Mouse (Mus musculus): ENCODE measurements around the gene Aire. TPM values are rescaled to one million over a fixed set of nuclear protein-coding genes. Genes with fewer than 3 reads are reported as not detected.

The Aire gene
- polyA plus RNA-seq, 1 experiment from 2014 or later = not detected

- Histone ChIP-seq H3K4me2 (replicated peaks; ENCODE audit: low read depth, low read length) (no peak overlapping the region), H3K9me3 (ENCODE audit: low read length) (no peaks in the 10 kb centered on the region), H3K4me3 (ENCODE audit: low read depth, low read length) (no peak overlapping the region), H3K27me3 (replicated peaks; ENCODE audit: insufficient read depth, low read length) (no peaks in the 10 kb centered on the region), H3K4me1 (ENCODE audit: insufficient read depth, low read depth, low read length) (no peaks in the 10 kb centered on the region), H3K36me3 (ENCODE audit: insufficient read depth, low read length) (no peaks in the 10 kb centered on the region), H3K27ac (ENCODE audit: low read length) (no peak overlapping the region), H3K9ac (replicated peaks; ENCODE audit: low read depth) (no peak overlapping the region)
- DNase-seq (ENCODE audit: low spot score) (peak; percentile 18), ATAC-seq (0 out of 2 replicates have a peak, but pooled peaks have one; percentile 2)
- TF ChIP-seq EP300 (IDR thresholded peaks at IDR 0.05) (no peak), CTCF (IDR thresholded peaks at IDR 0.05) (no peak)
- WGBS = 61% methylated on average over 10 of the region's 10 CpGs
Observed at GRCm38 (mm10) chr10:78086444-78087061, 43.1 kb upstream of the Aire start.

GRCm38 (mm10) chr10:78085711-78086110 lies 42.3 kb upstream of the Aire start:
- Histone ChIP-seq H3K4me3 (ENCODE audit: low read depth, low read length) (no peak overlapping the region), H3K9ac (replicated peaks; ENCODE audit: low read depth) (no peak overlapping the region), H3K9me3 (ENCODE audit: low read length) (no peaks in the 10 kb centered on the region), H3K4me1 (ENCODE audit: insufficient read depth, low read depth, low read length) (no peaks in the 10 kb centered on the region), H3K27ac (ENCODE audit: low read length) (no peak overlapping the region), H3K4me2 (replicated peaks; ENCODE audit: low read depth, low read length) (no peak overlapping the region), H3K27me3 (replicated peaks; ENCODE audit: insufficient read depth, low read length) (no peaks in the 10 kb centered on the region), H3K36me3 (ENCODE audit: insufficient read depth, low read length) (no peaks in the 10 kb centered on the region)
- DNase-seq (ENCODE audit: low spot score) (no peak), ATAC-seq (no peak)
- TF ChIP-seq EP300 (IDR thresholded peaks at IDR 0.05) (no peak), CTCF (IDR thresholded peaks at IDR 0.05) (no peak)
- 86% methylated on average over 6 of the region's 6 CpGs for WGBS

DNA sequence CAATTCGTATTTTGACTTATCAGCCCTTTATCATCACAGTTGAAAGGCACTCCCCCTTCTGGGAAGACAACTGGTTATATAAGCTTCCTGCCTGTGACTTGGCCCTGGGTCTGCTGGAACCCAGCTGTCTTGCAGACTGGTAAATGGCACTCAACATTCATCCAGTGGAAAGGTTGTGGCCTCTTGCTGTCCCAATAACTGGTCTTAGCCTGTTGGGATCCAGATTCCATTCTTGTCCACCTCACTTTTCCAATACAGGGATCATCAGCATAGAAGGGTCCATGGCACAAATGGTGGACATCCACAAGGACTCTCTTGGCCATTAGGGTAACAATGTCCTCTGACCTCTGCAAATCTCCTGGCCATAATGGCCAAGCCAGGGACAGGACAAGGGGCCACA lies 40.7 kb upstream of the Aire start:
- Histone ChIP-seq H3K4me3 (ENCODE audit: low read depth, low read length) (no peak overlapping the region), H3K9ac (replicated peaks; ENCODE audit: low read depth) (no peak overlapping the region), H3K9me3 (ENCODE audit: low read length) (no peaks in the 10 kb centered on the region), H3K36me3 (ENCODE audit: insufficient read depth, low read length) (no peaks in the 10 kb centered on the region), H3K27me3 (replicated peaks; ENCODE audit: insufficient read depth, low read length) (no peaks in the 10 kb centered on the region), H3K4me2 (replicated peaks; ENCODE audit: low read depth, low read length) (no peak overlapping the region), H3K27ac (ENCODE audit: low read length) (no peak overlapping the region), H3K4me1 (ENCODE audit: insufficient read depth, low read depth, low read length) (no peaks in the 10 kb centered on the region)
- DNase-seq (ENCODE audit: low spot score) = no peak
- TF ChIP-seq CTCF (IDR thresholded peaks at IDR 0.05) (no peak), EP300 (IDR thresholded peaks at IDR 0.05) (no peak)
- no peak for ATAC-seq
- WGBS = 38% methylated on average over 1 of the region's 1 CpGs

DNA sequence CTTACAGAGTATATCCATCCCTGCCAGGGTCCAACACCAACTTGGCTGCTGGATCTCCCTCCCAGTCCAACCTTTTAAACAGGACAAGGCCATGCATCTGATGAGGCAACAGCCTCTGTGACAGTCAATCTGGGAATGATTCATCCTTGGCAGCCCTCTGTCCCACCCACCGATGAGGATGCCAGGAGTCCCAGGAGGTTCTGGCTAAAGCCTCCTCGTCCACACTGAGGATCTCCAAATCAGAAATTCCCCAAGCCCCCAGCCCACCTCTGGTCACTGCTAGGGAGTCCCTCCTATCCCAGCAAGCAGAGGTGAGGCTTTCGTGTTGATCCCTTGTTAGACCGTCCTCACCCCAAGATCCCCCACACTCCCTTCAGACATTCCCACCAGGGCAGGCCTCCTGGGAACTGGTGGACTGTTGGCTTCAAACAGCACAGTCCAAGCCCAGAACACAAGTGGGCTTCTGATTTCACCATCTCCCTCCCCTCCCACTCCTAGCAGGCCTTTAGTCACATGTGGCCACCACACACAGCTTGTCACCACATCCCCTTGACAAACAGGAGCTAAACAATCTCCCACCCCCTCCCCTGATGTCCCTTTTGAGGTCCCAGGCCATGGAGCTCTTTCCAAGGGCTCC lies 36.7 kb upstream of the Aire start:
- Histone ChIP-seq H3K9ac (replicated peaks; ENCODE audit: low read depth) (no peak overlapping the region), H3K27ac (ENCODE audit: low read length) (no peak overlapping the region), H3K4me1 (ENCODE audit: insufficient read depth, low read depth, low read length) (no peaks in the 10 kb centered on the region), H3K27me3 (replicated peaks; ENCODE audit: insufficient read depth, low read length) (no peaks in the 10 kb centered on the region), H3K36me3 (ENCODE audit: insufficient read depth, low read length) (no peaks in the 10 kb centered on the region), H3K4me2 (replicated peaks; ENCODE audit: low read depth, low read length) (no peak overlapping the region), H3K9me3 (ENCODE audit: low read length) (no peaks in the 10 kb centered on the region), H3K4me3 (ENCODE audit: low read depth, low read length) (no peak overlapping the region)
- peak; percentile 56 for DNase-seq (ENCODE audit: low spot score)
- 54% methylated on average over 4 of the region's 4 CpGs for WGBS
- TF ChIP-seq EP300 (IDR thresholded peaks at IDR 0.05) (no peak), CTCF (IDR thresholded peaks at IDR 0.05) (no peak)
- ATAC-seq = peak; percentile 79

DNA sequence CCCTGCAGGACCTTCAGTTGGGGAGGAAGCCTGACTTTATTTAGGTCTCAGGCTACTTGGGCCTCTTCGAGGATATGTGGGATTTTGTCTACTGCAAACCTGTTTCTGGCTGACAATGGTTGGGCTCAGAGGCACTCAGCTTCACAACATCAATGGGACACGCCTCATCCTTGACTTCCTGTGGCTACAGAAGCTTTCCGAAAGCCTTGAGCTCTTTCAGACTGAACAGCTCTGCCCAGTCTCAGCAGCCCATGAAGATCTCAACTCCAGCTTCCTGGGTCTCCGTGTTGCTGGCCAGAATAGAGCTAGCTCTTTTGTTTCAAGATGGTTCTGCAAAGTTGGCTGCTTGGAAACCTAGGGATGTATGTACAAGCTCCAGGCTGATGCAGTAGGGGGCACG lies 34.9 kb upstream of the Aire start:
- Histone ChIP-seq H3K27me3 (replicated peaks; ENCODE audit: insufficient read depth, low read length) (no peaks in the 10 kb centered on the region), H3K4me3 (ENCODE audit: low read depth, low read length) (no peak overlapping the region), H3K36me3 (ENCODE audit: insufficient read depth, low read length) (no peaks in the 10 kb centered on the region), H3K4me2 (replicated peaks; ENCODE audit: low read depth, low read length) (no peak overlapping the region), H3K9ac (replicated peaks; ENCODE audit: low read depth) (no peak overlapping the region), H3K4me1 (ENCODE audit: insufficient read depth, low read depth, low read length) (no peaks in the 10 kb centered on the region), H3K27ac (ENCODE audit: low read length) (no peak overlapping the region), H3K9me3 (ENCODE audit: low read length) (no peaks in the 10 kb centered on the region)
- ATAC-seq = no peak
- no peak for DNase-seq (ENCODE audit: low spot score)
- TF ChIP-seq EP300 (IDR thresholded peaks at IDR 0.05) = no peak
- TF ChIP-seq CTCF (IDR thresholded peaks at IDR 0.05) = no peak
- WGBS = 63% methylated on average over 5 of the region's 5 CpGs

DNA sequence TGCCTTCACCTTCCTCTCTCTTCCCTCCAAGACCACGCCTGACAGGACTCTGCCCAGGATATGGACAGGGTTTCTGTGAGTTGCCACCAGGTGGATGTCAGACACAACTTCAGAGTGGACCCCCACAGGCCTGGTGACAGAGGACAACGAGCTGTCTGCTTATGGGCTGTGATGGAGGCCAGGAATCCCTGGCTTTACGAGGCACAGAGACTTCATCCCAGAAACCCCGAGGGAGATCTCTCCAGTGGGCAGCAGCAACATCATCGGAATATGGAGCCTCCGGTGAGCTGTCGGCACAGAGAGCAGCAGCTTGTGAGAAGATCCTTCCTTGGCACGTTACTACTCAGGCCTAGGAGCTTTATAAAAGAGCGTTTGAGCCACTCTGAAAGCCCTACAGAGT lies 34.5 kb upstream of the Aire start:
- Histone ChIP-seq H3K36me3 (ENCODE audit: insufficient read depth, low read length) (no peaks in the 10 kb centered on the region), H3K27ac (ENCODE audit: low read length) (no peak overlapping the region), H3K4me1 (ENCODE audit: insufficient read depth, low read depth, low read length) (no peaks in the 10 kb centered on the region), H3K9me3 (ENCODE audit: low read length) (no peaks in the 10 kb centered on the region), H3K4me2 (replicated peaks; ENCODE audit: low read depth, low read length) (no peak overlapping the region), H3K27me3 (replicated peaks; ENCODE audit: insufficient read depth, low read length) (no peaks in the 10 kb centered on the region), H3K4me3 (ENCODE audit: low read depth, low read length) (no peak overlapping the region), H3K9ac (replicated peaks; ENCODE audit: low read depth) (no peak overlapping the region)
- ATAC-seq (no peak), DNase-seq (ENCODE audit: low spot score) (no peak)
- WGBS = 77% methylated on average over 9 of the region's 9 CpGs
- TF ChIP-seq CTCF (IDR thresholded peaks at IDR 0.05) = no peak
- TF ChIP-seq EP300 (IDR thresholded peaks at IDR 0.05) = no peak

Measured in lung, postnatal 0 days (tissue).